Mouse (Mus musculus) right cerebral cortex, postnatal 10 days (tissue): Measurements from ENCODE around the gene Tmem26.
A peak's percentile ranks its signal among the peaks of the same experiment; 100 is the strongest.
"Not testable (repeated sequence)": the region's sequence is repeated elsewhere in the genome, so short reads cannot be mapped to it uniquely, and the experiment has no call there.

ENCODE experiments used
- DNase-seq, 2 experiments: peaks; one replicate each; pipeline ENCODE4 v3.0.0; 2021; ENCODE audit warnings: low spot score in 2 of 2

Tmem26 gene

DNA sequence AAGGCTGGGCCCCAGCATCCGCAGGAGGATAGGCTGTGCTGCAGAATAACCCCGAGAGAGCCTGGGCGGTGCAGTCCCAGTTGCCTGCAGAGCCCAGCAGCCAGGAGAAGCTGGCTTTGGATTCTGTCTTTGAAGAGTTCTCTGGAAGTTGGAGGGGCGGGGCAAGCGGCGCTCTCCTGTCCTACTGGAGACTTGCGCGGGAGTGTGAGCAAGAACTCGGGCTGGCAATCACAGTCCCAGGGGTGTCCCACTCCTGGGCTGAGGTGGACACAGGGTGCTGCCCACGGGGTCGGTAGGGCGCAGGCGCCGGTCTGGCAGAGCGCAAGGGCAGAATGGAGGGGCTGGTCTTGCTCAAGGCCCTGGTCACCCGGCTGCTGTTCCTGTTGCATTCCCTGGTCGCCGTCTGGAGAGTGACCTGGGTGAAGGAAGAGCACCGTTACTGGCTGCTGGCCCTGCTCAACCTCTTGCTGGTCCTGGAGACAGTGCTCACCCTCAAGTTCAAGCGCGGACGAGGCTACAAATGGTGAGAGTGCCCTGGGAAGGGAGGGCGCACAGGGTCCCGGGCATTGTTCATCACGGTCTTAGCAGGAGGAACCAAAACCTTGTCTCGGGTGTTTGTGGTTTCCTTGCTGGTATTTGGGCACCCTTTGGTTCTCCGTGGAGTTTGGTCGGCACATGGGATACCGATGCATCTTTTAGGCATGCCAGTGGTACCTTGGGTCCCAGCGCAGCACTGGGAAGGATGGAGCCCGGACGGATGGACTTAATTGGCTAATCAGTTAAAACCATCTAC is at the start of gene Tmem26:
Gene Tmem26 (plus strand): TSS at position 79 of the 793 bp plus-strand sequence.
- DNase-seq: peak in 1 of 2 experiments; percentile 25

DNA sequence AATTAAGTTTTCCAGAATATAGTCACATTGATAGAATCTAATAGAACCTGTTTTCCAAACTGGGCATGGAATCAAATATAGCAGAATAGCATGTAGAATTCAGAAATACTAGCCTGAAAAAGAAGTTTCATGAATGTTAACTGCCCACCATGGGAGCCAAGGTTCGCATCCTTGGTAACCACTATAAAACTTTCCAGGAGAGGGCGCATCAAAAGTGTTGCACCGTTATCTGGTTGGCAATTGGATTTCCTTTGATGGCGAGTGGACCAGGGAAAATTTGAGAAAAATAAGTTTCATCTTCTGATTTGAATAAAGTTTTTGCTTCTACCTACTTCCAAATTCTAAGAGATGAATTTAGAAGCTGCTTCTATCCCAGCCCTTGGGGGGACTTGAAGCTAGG is 44.8 kb upstream of the Tmem26 start:
- DNase-seq: no peak

DNA sequence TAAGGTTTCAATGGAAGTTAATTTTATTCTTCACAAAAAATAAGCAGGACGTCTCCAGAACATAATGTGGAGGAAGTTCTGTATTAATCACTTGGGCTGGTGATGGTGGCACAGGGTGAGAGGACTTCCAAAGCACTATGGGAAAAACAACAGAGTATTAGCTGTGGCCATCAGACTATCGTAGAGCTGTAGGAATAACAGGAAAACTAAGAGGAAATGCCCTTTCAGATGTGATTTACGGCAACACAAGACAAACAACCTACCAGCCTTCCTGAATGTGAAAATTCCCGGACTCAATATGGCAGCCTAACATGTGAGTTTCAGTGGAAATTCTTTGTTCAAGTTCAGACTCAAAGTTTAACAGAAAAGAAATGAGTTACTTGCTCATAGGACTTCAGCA is 42.2 kb upstream of the Tmem26 start:
- DNase-seq: no peak

GRCm38 (mm10) chr10:68685510-68685909 is 37.9 kb upstream of the Tmem26 start:
- DNase-seq: no peak

DNA sequence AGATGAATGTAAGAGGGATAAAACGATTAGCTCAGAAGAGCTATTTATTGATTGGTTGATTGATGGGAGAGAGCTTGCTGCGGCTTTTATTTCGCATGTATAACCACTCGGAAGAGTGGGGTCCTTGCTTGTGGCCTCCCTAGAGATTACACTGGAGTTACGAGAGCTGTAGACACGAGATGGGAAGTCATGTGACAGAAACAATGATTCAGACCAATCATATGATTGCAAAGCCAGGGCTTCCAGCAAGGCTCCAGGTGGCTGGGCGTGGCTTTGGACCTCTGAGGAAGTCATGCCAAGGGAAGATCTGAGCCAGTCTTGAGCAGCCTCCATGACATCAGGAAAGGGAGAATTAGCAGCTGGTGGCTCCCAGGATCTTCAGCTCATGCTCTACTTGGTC is 32.3 kb upstream of the Tmem26 start:
- DNase-seq: no peak

GRCm38 (mm10) chr10:68692401-68692800 is 31.0 kb upstream of the Tmem26 start:
- DNase-seq: no peak

DNA sequence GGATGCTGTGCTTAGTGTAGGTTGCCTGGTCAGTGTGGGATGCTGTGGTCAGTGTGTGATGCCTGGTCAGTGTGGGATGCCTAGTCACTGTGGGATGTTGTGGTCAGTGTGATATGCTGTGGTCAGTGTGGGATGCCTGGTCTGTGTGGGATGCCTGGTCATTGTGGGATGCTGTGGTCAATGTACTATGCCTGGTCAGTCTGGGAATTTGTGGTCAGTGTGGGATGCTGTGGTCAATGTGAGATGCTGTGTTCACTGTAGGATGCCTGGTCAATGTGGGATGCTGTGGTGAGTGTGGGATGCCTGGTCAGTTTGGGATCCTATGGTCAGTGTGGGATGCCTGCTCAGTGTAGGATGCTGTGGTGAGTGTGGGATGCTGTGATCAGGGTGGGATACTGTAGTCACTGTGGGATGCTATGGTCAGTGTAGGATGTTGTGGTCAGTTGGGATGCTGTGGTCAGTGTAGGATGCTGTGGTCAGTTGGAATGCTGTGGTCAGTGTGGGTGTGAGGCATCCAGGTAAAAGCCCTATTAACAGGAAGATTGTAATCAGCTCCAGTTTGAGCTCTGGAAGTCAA is 27.6 kb upstream of the Tmem26 start:
- no peak for DNase-seq

DNA sequence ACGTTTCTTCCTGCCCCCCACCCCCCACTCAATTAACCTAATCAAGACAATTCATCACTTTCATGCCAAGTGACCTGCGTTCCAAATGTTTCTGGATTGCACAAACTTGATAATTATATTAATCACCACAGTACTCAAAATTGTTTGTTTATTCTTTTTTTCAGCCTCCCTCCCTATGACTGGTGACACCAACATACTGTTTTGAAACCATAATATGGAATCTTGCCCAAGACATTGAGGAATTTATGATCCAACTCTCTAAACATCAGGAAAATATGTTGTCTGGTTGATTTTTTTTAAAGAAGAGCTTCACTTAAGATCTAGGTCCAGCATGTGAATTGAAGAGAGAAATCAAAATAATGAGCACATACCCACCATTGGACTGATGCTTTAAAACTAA is 19.2 kb upstream of the Tmem26 start:
- DNase-seq: no peak

DNA sequence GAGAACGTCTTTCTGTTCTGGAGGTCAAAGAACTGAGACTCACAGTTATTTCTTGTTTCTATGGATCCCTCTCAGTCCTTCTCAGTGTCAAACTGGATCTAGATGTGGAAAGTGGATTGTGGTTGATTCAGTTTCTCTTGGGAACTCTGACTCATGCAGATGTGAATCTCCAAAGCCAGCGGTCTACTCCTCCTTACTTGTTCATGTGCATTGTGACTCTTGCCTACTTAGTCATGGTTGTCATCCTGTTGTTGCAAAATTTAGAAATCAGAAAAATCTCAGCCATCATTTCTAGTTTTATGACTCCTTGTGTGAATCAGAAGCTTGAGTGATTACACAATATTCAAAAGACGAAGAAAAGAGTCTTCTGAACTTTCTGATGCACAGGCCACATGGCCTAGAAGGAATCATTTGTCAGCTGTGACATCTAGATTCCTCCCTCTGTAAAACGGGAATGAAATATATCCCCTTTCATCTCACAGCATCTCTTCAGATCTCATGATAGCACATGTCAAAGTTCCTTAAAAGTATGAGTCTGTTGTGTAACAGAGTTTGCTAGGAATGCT is 17.9 kb upstream of the Tmem26 start:
- DNase-seq: no peak

DNA sequence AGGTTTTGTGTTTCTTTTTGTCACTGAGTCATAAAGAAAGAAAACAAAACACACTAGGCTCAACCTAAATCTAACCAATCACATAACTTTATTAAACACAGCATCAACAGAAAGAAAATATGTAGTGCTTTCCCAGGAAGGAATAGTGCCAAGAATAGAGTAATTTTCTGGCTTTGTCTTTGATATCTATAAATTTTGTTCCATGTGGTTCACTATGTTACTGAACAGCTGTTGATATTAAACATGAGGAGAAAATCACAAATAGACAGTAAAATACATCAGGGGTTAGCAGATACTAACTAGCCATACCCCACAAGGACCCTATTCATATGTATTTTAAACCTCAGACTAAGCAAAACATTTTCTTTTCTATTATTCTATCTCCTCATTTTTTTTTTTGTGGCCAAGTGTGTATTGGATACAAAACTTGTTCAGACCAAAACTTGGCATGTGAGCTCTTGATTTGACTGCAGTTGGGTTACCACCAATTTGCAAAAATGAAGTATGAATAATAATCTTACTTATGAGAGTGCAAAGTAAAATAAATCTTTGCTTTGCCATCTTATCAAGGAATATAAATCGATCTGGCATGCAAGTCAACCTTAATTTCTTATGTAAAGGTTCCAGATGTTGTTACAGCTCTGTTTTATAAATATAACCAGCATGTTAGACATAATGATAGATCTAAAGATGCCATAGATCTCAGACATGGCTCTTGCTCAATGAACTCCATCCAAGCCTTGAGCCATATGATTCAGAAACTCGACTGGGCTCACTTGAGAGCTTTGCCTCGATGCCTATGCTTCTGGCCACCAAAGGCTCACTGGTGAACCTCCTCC is 16.2 kb upstream of the Tmem26 start:
- DNase-seq: no peak

DNA sequence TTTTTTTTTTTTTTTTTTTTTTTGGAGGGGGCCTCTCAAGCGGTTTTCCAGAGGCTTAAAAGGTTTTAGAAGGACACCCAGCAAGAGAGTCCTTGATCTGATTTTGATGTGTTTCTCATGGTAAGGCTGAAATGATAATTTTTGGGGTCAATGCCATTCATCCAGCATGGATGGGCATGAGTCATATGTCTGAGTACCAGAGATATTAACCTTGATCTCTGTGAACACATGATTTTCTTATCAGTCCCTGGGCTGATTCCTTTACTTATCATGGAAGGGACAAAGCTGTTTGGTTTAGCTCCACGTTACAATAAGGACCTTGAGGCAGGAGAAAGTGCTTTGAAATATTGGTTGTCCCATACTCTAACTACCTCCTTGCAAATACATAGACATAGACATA is 10.5 kb upstream of the Tmem26 start:
- DNase-seq: no peak

DNA sequence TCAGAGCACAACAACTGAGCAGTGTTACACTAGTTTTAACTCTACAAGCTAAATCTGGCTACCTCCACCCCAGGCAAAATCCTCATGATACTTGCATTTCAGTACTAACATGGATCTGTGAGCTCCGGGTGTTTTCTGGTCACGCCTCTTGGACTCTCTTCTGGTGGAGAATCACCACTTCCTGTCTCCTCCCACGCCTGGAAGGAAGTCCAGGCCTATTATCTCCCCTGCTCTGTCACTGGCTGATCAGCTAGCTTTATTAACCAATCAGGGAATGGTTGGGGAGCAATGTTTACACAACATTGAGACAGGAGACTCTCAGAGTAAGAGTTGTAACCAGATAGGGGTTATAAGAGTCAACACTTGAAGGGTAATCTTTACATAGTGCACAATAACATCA is 9.1 kb upstream of the Tmem26 start:
- DNase-seq: no peak

- DNase-seq: no peak
Observed at GRCm38 (mm10) chr10:68715396-68715795, 8.1 kb upstream of the Tmem26 start.

GRCm38 (mm10) chr10:68718375-68718774 is 5.1 kb upstream of the Tmem26 start:
- no peak for DNase-seq

DNA sequence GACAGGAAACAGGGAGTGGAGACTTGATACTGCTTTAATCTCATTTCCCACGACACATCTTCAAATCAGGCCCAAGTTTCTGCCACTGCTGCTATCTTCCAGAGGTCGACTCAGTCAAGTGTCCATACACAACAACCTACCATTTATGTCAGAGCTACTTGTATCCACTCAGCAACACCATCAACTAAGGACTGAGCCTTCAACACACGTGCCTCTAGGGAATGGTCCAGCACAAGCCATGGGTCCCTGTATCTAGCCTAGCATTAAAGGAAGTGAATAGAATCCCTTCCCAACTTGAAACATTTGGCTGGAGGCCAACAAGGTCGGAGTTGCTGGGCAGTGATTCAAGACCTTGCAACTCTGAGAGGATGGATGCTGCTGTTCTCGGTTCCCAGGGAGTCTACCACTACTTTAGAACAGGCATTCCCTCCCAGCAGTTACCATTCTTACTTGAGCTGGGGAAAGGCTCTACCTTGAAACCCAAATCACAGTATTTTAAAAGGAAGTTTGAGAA is 2.5 kb upstream of the Tmem26 start:
- no peak for DNase-seq

GRCm38 (mm10) chr10:68723015-68723414 is 431 bp upstream of the Tmem26 start:
- no peak for DNase-seq

DNA sequence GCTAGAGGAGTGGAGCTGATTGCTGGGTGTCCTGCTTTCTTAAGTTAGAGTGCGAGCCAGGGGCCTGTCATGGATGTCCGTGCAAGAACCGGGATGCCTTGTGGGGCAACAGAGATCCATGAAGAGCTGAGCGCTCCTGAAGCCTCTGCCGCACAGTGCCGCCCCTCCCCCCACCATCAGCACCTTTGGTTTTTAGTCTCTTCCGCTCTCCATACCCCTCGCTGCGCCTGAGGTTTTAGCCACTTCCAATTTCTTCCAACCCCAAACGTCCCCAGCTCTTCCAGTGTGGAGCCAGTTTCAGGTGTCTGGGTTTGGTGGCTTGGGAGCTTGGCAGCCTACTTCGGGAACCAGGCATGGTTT is 895 bp downstream of the Tmem26 start:
- DNase-seq: peak in 1 of 2 experiments; percentile 42

DNA sequence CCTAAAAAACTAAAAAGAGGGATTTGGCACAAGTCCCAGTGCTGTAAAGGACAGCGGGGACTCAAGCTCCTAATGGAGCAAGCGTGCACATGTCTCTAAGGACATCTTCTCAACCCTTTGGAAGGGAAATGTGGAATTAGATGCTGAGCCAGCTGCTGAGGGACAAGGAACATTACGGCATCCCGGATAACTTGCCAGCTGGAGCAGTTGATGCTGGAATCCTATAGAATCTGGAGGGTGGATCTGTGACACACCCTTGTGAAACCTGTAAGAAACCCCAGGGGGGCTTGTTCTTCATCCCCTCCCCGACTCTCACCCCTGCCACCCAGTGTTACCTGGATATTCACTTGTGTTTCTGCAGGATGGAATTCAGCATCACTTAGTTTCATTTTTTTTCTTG is 4.0 kb downstream of the Tmem26 start:
- peak in 1 of 2 experiments; percentile 23 for DNase-seq

DNA sequence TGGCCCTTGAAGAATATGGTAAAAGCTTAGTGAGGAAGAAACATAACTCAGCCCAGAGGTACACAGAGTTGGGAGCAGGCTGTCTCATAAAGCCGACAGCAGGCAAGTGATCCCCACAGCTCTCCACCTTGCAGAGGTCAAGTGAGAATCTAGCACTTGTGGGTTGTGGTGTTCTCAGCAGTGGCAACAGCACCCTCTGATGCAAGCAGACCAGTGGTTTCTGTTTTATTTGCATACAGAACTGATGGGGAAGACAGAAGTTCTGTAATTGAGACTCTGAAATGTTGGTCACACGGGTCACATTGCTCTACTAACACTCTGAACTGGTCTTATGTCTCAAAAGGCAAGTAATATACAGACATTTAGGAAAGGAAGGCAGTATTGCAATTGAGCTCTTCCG is 12.2 kb downstream of the Tmem26 start:
- no peak for DNase-seq

DNA sequence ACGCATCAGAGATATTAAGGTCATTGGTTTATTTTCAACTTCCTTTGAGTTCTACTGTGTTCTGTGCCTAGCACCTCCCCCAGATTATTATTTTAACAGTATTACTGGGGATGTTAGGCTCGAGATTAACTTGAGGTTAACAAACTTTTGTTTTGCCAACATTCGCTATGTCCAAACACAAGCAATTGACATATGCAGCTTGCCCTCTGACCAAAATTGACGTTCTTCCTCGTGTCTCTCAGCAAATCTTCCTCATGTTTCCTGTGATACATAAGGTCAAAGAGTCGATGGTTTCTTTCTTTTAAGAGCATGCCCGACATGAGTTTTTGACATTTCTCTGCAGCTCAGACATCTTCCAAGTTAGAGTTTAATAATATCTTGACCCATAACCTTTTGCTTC is 13.9 kb downstream of the Tmem26 start:
- no peak for DNase-seq

DNA sequence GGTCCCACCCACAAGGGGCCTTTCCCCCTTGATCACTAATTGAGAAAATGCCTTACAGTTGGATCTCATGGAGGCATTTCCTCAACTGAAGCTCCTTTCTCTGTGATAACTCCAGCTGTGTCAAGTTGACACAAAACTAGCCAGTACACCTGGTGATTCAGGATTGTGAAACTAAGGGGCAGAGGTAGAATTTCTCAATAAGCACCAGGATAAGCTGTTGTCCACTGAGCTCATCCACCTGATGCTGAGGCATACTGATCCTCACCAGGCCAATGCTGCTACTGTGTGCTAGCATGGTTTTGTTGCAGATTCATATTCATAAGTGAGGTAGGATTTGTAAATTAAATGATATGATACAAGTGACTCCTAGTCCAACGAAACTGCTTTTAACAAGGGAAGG is 15.5 kb downstream of the Tmem26 start:
- DNase-seq: not testable (repeated sequence)

DNA sequence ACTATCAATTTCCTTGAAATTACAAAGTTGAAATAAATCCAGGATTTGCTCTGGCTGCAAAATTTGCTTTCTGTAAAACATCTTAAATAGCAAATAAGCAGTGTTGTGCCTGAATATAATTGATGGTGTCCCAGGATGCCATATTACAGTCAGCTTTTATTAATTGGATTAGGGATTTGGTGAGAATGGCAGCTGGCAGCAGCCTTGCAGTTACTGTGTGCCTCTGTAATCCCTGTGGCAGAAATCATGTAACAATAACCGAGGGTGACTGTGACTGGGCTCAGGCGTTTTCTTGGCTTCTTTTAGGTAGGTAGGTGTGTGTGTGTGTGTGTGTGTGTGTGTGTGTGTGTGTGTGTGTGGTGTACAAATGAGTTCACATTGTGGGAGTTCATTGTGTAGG is 16.8 kb downstream of the Tmem26 start:
- DNase-seq: no peak
